Mouse (Mus musculus) left cerebral cortex, adult 2 months (tissue): ENCODE data around the gene D930020B18Rik. TPM values are rescaled to one million over a fixed set of nuclear protein-coding genes. Genes with fewer than 3 reads are reported as not detected.

ENCODE experiments used
- DNase-seq, 2 experiments: peaks; one replicate each; pipeline ENCODE4 v3.0.0; 2021 to 2022; ENCODE audit warnings: low spot score in 2 of 2, mixed read lengths in 1 of 2; ENCODE audit errors: extremely low spot score in 1 of 2
- H3K27ac ChIP-seq: fragments of 200-600 bp; 2 replicates; pipeline ENCODE4 v1.8.1; 2022
- H3K4me3 ChIP-seq: fragments of 200-600 bp; 2 replicates; pipeline ENCODE4 v1.8.1; 2022
- CTCF ChIP-seq: fragments of 200-600 bp; IDR thresholded peaks from 2 replicates; pipeline ENCODE4 v1.8.1; 2022; ENCODE audit warnings: antibody characterized with exemption, mild to moderate bottlenecking, moderate library complexity
- intact Hi-C: fragments of 180-260 bp; cut with DNase I; formaldehyde crosslinking; loops from one replicate; pipeline ENCODE4 v1.15.1; 2025
- total RNA-seq, 2 experiments: library from RNA; stranded (reverse); gene quantifications; 2 replicates each; pipeline ENCODE4 v1.2.3; 2021

Gene D930020B18Rik
- total RNA-seq, 2 experiments from 2014 or later = 0.42 TPM; not detected in 1

- DNase-seq = no peak
- Histone ChIP-seq H3K4me3 (no peak overlapping the region), H3K27ac (no peak overlapping the region)
- no peak for TF ChIP-seq CTCF
- intact Hi-C loops = loop anchor here (2.0 kb wide), 1 partner anchor 37 kb away; the partner anchor contains the start of gene Tbk1
Observed at GRCm38 (mm10) chr10:121623670-121624069, 17.7 kb upstream of the D930020B18Rik start.

- no peak for TF ChIP-seq CTCF
- no peak for DNase-seq
- intact Hi-C loops = loop anchor here (2.0 to 5.0 kb wide), 2 partner anchors 38 to 422 kb away; partner anchors contain the start of genes Srgap1 and Tbk1
- H3K4me3 ChIP-seq = peak overlapping the region; percentile 81
- no peak overlapping the region for H3K27ac ChIP-seq
Observed at GRCm38 (mm10) chr10:121625006-121625405, 16.4 kb upstream of the D930020B18Rik start.

- no peak for TF ChIP-seq CTCF
- Histone ChIP-seq H3K4me3 (peak overlapping the region; percentile 81), H3K27ac (peak overlapping the region; percentile 90)
- no peak for DNase-seq
- intact Hi-C loops = loop anchor here (2.0 to 5.0 kb wide), 2 partner anchors 39 to 422 kb away; partner anchors contain the start of genes Srgap1 and Tbk1
Observed at GRCm38 (mm10) chr10:121625407-121626185, 15.8 kb upstream of the D930020B18Rik start.

- intact Hi-C loops = loop anchor here (5.0 kb wide), 1 partner anchor 421 kb away; the partner anchor contains the start of gene Srgap1
- peak; percentile 10 for TF ChIP-seq CTCF
- H3K4me3 ChIP-seq = peak within 1 kb of the TSS; percentile 81
- peak; percentile 98 to 99 for DNase-seq
- H3K27ac ChIP-seq = peak within 1 kb of the TSS; percentile 90
Observed at GRCm38 (mm10) chr10:121626186-121626882, 15.1 kb upstream of the D930020B18Rik start, which contains the start of gene Xpot. Gene Xpot (minus strand): TSS chr10:121626332.

- intact Hi-C loops = loop anchor here (5.0 kb wide), 1 partner anchor 420 kb away; the partner anchor contains the start of gene Srgap1
- no peak for TF ChIP-seq CTCF
Observed at GRCm38 (mm10) chr10:121627216-121627852, 14.1 kb upstream of the D930020B18Rik start.

GRCm38 (mm10) chr10:121628561-121629040 lies 12.8 kb upstream of the D930020B18Rik start:
- intact Hi-C loops = loop anchor here (5.0 kb wide), 1 partner anchor 419 kb away; the partner anchor contains the start of gene Srgap1

More at GRCm38 (mm10) chr10:121627216-121627852, 14.1 kb upstream of the D930020B18Rik start:
- Histone ChIP-seq H3K27ac (no peak overlapping the region), H3K4me3 (no peak overlapping the region)
- DNase-seq = no peak

GRCm38 (mm10) chr10:121634159-121634558 lies 7.2 kb upstream of the D930020B18Rik start:
- TF ChIP-seq CTCF = no peak
- Histone ChIP-seq H3K27ac (no peak overlapping the region), H3K4me3 (no peak overlapping the region)
- intact Hi-C loops = no loop called here
- no peak for DNase-seq

More at GRCm38 (mm10) chr10:121628561-121629040, 12.8 kb upstream of the D930020B18Rik start:
- DNase-seq = no peak
- H3K27ac ChIP-seq = no peak overlapping the region
- no peak overlapping the region for H3K4me3 ChIP-seq
- no peak for TF ChIP-seq CTCF

- Histone ChIP-seq H3K27ac (no peak overlapping the region), H3K4me3 (no peak overlapping the region)
- DNase-seq = no peak
- intact Hi-C loops = no loop called here
- TF ChIP-seq CTCF = no peak
Observed at GRCm38 (mm10) chr10:121636276-121636675, 5.1 kb upstream of the D930020B18Rik start.

GRCm38 (mm10) chr10:121639573-121639972 lies 1.8 kb upstream of the D930020B18Rik start:
- no peak for DNase-seq
- TF ChIP-seq CTCF = no peak
- no peak overlapping the region for H3K4me3 ChIP-seq
- no peak overlapping the region for H3K27ac ChIP-seq
- intact Hi-C loops = no loop called here

- Histone ChIP-seq H3K27ac (no peak overlapping the region), H3K4me3 (no peak overlapping the region)
- TF ChIP-seq CTCF = peak; percentile 58
- peak in 1 of 2 experiments; percentile 28 for DNase-seq
- intact Hi-C loops = loop anchor here (2.0 to 5.0 kb wide), 2 partner anchors 47 to 98 kb away; partner anchors contain the start of gene BC048403
Observed at GRCm38 (mm10) chr10:121640150-121640930, 1.0 kb upstream of the D930020B18Rik start.
